Mouse (Mus musculus): ENCODE results near the gene D10Jhu81e. TPM values are rescaled to one million over a fixed set of nuclear protein-coding genes. Genes with fewer than 3 reads are reported as not detected.

D10Jhu81e gene
- polyA plus RNA-seq, 1 experiment from 2014 or later: 48.3 TPM

DNA sequence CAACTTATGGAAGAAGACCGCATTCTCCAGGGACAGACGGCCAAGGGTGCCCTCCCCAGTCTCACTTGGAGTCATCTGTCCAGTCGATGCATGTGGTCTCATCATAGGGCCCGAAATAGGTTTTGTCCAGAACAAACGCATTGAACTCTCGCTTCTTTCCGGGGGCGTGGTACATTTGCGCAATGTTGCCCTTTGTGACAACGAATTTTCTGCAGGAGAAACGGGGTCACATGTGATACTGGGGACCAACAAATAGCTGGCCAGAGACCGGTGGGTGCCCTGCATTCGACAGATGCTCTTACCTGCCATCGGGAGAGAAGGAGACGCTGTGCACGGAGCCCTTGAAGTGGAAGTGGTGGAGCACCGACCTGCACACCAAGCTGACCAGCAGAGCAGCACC is 12.7 kb upstream of the D10Jhu81e start:
- no peak overlapping the region for H3K27ac ChIP-seq (replicated peaks)
- no peak for ATAC-seq (ENCODE audit: extremely low read depth, insufficient number of reproducible peaks, low FRiP score, low TSS enrichment)
- no peaks in the 10 kb centered on the region for H3K9me3 ChIP-seq
- H3K9ac ChIP-seq: no peak overlapping the region
- H3K36me3 ChIP-seq: peaks cover 65% of the 10 kb centered on the region
- WGBS: 86% methylated on average over 17 of the region's 17 CpGs
- no peak overlapping the region for H3K4me2 ChIP-seq
- H3K4me1 ChIP-seq: peaks cover 13% of the 10 kb centered on the region
- no peak overlapping the region for H3K4me3 ChIP-seq
- H3K27me3 ChIP-seq (replicated peaks): no peaks in the 10 kb centered on the region

- H3K27me3 ChIP-seq (replicated peaks): no peaks in the 10 kb centered on the region
- WGBS: 87% methylated on average over 5 of the region's 5 CpGs
- H3K9me3 ChIP-seq: no peaks in the 10 kb centered on the region
- no peak overlapping the region for H3K4me3 ChIP-seq
- H3K9ac ChIP-seq: no peak overlapping the region
- peaks cover 90% of the 10 kb centered on the region for H3K36me3 ChIP-seq
- peaks cover 7% of the 10 kb centered on the region for H3K4me1 ChIP-seq
- no peak overlapping the region for H3K4me2 ChIP-seq
- no peak overlapping the region for H3K27ac ChIP-seq (replicated peaks)
- ATAC-seq (ENCODE audit: extremely low read depth, insufficient number of reproducible peaks, low FRiP score, low TSS enrichment): no peak
These were observed 4.9 kb upstream of the D10Jhu81e start for GRCm38 (mm10) chr10:78174474-78174873.

DNA sequence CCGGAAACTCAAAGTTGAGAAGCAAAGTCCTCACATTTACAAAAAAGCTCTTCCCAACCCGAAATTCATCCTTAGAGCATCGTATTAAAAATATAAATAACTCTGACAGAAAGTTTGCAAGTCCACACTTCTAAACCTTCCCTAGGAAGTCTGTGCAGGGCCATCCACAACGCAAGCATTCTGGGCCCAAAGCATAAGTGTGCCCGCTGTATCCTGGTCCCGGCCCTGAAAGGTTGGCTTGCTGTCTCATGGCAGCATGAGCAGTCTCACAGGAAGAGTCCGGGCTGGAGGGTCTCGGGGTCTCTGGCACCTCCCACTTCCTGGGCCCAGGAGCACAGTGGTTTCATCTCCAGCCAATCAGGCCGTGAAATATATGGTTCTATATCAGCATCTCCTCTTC is 2.0 kb upstream of the D10Jhu81e start:
- Histone ChIP-seq H3K9me3 (no peaks in the 10 kb centered on the region), H3K36me3 (peaks cover 77% of the 10 kb centered on the region), H3K27ac (replicated peaks) (no peak overlapping the region), H3K27me3 (replicated peaks) (no peaks in the 10 kb centered on the region), H3K4me3 (no peak overlapping the region), H3K4me2 (no peak overlapping the region), H3K4me1 (peaks cover 19% of the 10 kb centered on the region), H3K9ac (no peak overlapping the region)
- WGBS: 88% methylated on average over 9 of the region's 9 CpGs
- ATAC-seq (ENCODE audit: extremely low read depth, insufficient number of reproducible peaks, low FRiP score, low TSS enrichment): no peak

DNA sequence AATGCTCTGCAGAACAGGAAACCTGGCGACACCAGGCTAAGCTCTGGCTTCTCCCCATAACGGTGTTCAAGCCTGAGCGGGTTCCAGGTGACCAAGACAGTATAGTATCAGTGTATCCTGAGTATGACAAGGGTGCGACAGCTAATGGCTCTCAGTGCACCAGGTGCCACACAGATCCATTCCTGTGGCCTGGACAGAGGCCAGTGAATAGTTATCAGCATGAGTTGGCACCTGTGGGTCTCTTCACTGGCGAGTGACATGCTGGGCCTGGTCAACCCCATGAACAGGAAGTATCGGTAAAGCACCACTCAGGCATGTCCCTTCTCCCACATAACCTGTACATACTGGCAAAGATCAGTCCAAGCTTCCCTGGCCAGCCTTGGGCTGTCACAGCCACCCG is 1.5 kb upstream of the D10Jhu81e start:
- no peak overlapping the region for H3K4me2 ChIP-seq
- peaks cover 77% of the 10 kb centered on the region for H3K36me3 ChIP-seq
- no peak overlapping the region for H3K9ac ChIP-seq
- H3K27ac ChIP-seq (replicated peaks): no peak overlapping the region
- H3K4me3 ChIP-seq: no peak overlapping the region
- no peaks in the 10 kb centered on the region for H3K27me3 ChIP-seq (replicated peaks)
- peaks cover 19% of the 10 kb centered on the region for H3K4me1 ChIP-seq
- H3K9me3 ChIP-seq: no peaks in the 10 kb centered on the region
- ATAC-seq (ENCODE audit: extremely low read depth, insufficient number of reproducible peaks, low FRiP score, low TSS enrichment): no peak
- WGBS: 87% methylated on average over 7 of the region's 7 CpGs

GRCm38 (mm10) chr10:78170445-78170844 is 863 bp upstream of the D10Jhu81e start:
- peak overlapping the region; percentile 68 for H3K27ac ChIP-seq (replicated peaks)
- H3K4me3 ChIP-seq: peak overlapping the region; percentile 92
- no peaks in the 10 kb centered on the region for H3K27me3 ChIP-seq (replicated peaks)
- peaks cover 77% of the 10 kb centered on the region for H3K36me3 ChIP-seq
- WGBS: 60% methylated on average over 2 of the region's 2 CpGs
- peaks cover 19% of the 10 kb centered on the region for H3K4me1 ChIP-seq
- H3K9ac ChIP-seq: peak overlapping the region; percentile 72
- H3K9me3 ChIP-seq: no peaks in the 10 kb centered on the region
- peak overlapping the region; percentile 94 for H3K4me2 ChIP-seq
- ATAC-seq (ENCODE audit: extremely low read depth, insufficient number of reproducible peaks, low FRiP score, low TSS enrichment): no peak

DNA sequence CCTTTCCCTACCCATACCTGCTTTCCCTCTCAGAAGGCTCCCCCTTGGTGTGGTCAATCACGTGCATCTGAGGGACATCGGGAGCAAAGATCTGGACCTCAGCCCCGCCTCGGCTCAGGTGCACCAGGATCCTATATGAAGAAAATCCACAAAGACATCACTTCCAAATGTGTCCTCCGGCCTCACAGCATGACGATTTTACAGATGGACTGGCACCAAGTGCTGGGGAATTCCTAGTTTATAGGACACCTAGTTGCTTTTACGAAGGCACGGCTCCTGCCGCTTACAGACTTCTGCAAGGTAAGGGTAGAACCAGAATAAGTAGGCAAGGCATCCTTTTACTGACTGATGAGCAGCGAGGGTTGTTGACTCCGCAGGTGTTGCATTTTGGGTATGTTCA is 790 bp downstream of the D10Jhu81e start:
- 82% methylated on average over 11 of the region's 11 CpGs for WGBS
- H3K27me3 ChIP-seq (replicated peaks): no peaks in the 10 kb centered on the region
- no peaks in the 10 kb centered on the region for H3K9me3 ChIP-seq
- peak overlapping the region; percentile 81; the same call in 1 of the 2 replicates for H3K27ac ChIP-seq (replicated peaks)
- H3K9ac ChIP-seq: peak overlapping the region; percentile 96
- peak overlapping the region; percentile 92 for H3K4me3 ChIP-seq
- H3K4me2 ChIP-seq: peak overlapping the region; percentile 94
- no peak for ATAC-seq (ENCODE audit: extremely low read depth, insufficient number of reproducible peaks, low FRiP score, low TSS enrichment)
- H3K36me3 ChIP-seq: peaks cover 75% of the 10 kb centered on the region
- peaks cover 19% of the 10 kb centered on the region for H3K4me1 ChIP-seq

GRCm38 (mm10) chr10:78167775-78168174 is 1.8 kb downstream of the D10Jhu81e start:
- H3K9ac ChIP-seq: no peak overlapping the region
- no peak overlapping the region for H3K4me3 ChIP-seq
- H3K27me3 ChIP-seq (replicated peaks): no peaks in the 10 kb centered on the region
- peaks cover 75% of the 10 kb centered on the region for H3K36me3 ChIP-seq
- no peak overlapping the region for H3K4me2 ChIP-seq
- no peak overlapping the region for H3K27ac ChIP-seq (replicated peaks)
- H3K4me1 ChIP-seq: peaks cover 19% of the 10 kb centered on the region
- ATAC-seq (ENCODE audit: extremely low read depth, insufficient number of reproducible peaks, low FRiP score, low TSS enrichment): no peak
- no peaks in the 10 kb centered on the region for H3K9me3 ChIP-seq

DNA sequence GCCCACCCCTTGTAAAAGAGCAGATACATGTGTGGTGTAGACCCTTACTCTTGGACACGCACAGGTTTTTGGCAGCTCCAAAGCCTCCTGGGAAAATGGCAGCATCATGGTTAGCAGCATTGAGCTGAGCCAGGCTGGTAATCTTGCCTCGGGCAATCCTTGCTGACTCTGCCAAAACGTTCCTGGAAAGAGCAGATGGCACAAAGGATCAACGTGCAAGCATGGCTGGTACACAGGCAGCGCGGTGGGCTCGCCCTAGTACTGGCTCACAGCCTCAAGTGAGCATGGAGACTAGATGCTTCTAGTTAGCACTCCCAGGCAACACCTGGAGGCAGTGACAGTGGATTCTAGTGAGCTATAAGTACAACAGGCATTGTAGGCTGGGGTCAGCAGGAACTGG is 2.2 kb downstream of the D10Jhu81e start:
- Histone ChIP-seq H3K27ac (replicated peaks) (no peak overlapping the region), H3K36me3 (peaks cover 75% of the 10 kb centered on the region)
- WGBS: 93% methylated on average over 7 of the region's 7 CpGs

DNA sequence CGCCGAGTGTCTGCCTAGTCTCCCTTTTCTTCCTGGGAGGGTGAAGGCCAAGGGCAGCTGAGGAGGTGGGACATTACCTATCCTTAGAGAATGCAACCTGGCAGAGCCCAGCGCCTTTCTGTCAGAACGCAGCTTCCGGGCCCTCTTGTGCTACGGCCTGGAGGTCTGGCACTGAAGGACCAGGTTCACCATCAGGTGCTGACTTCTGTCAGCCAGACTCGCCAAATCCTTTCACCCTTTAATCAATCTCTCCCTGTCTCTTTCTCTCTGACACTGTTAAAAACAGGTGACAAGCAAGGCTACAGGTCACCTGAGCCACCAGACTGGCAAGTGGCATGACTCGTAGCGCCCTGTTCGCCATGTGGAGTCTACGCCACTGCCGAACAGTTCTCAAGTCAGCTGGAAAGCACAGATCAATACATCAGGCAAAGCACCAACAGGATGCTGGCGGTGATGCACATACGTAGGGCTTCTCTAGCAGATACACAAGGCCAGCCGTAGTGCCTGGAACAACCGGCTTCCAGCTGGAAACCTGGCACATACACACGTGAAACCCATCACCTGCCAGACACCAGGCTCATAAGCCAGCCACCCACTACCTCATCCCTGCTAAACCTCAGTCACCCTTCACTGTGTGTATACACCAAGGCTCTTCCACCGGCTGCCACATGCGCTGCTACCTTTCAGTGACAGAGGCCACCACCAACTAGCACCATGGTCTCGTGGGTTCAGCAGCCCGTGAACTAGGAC is 4.2 kb downstream of the D10Jhu81e start:
- no peaks in the 10 kb centered on the region for H3K9me3 ChIP-seq
- no peak overlapping the region for H3K9ac ChIP-seq
- no peak for ATAC-seq (ENCODE audit: extremely low read depth, insufficient number of reproducible peaks, low FRiP score, low TSS enrichment)
- H3K4me3 ChIP-seq: no peak overlapping the region
- H3K4me1 ChIP-seq: peaks cover 18% of the 10 kb centered on the region
- WGBS: 90% methylated on average over 21 of the region's 21 CpGs
- H3K27ac ChIP-seq (replicated peaks): no peak overlapping the region
- H3K4me2 ChIP-seq: no peak overlapping the region
- H3K36me3 ChIP-seq: peaks cover 72% of the 10 kb centered on the region
- H3K27me3 ChIP-seq (replicated peaks): no peaks in the 10 kb centered on the region

More for the DNA sequence above, 2.2 kb downstream of the D10Jhu81e start:
- Histone ChIP-seq H3K9me3 (no peaks in the 10 kb centered on the region), H3K4me3 (no peak overlapping the region), H3K4me1 (peaks cover 19% of the 10 kb centered on the region), H3K4me2 (no peak overlapping the region), H3K9ac (no peak overlapping the region), H3K27me3 (replicated peaks) (no peaks in the 10 kb centered on the region)
- no peak for ATAC-seq (ENCODE audit: extremely low read depth, insufficient number of reproducible peaks, low FRiP score, low TSS enrichment)

- H3K9me3 ChIP-seq: no peaks in the 10 kb centered on the region
- H3K27me3 ChIP-seq (replicated peaks): no peaks in the 10 kb centered on the region
- peaks cover 73% of the 10 kb centered on the region for H3K36me3 ChIP-seq
- ATAC-seq (ENCODE audit: extremely low read depth, insufficient number of reproducible peaks, low FRiP score, low TSS enrichment): no peak
- no peak overlapping the region for H3K27ac ChIP-seq (replicated peaks)
- peaks cover 13% of the 10 kb centered on the region for H3K4me1 ChIP-seq
- no peak overlapping the region for H3K9ac ChIP-seq
- 88% methylated on average over 12 of the region's 12 CpGs for WGBS
- H3K4me3 ChIP-seq: no peak overlapping the region
- no peak overlapping the region for H3K4me2 ChIP-seq
These were observed 4.8 kb downstream of the D10Jhu81e start for GRCm38 (mm10) chr10:78164786-78165185.

DNA sequence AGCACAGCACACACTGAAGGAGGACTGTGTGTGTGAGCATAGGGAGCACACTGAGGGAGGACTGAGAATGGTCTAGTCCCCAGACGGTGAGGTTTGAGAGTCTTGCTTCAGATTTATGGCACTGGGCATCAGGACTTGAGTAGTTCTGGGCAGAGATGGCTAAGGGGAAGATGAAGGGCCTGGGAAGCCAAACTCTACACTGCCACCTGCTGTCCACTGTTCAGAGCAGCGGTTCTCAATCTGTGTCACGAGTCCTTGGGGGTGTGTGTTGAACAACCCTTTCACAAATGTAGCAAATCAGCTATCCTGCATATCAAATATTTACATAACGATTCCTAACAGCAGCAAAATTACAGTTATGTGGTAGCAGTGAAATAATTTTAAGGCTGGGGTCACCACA is 5.7 kb downstream of the D10Jhu81e start:
- Histone ChIP-seq H3K4me2 (no peak overlapping the region), H3K4me1 (peaks cover 18% of the 10 kb centered on the region), H3K27me3 (replicated peaks) (no peaks in the 10 kb centered on the region), H3K9me3 (no peaks in the 10 kb centered on the region), H3K36me3 (peaks cover 73% of the 10 kb centered on the region), H3K27ac (replicated peaks) (no peak overlapping the region), H3K4me3 (no peak overlapping the region), H3K9ac (no peak overlapping the region)
- 28% methylated on average over 4 of the region's 4 CpGs for WGBS
- no peak for ATAC-seq (ENCODE audit: extremely low read depth, insufficient number of reproducible peaks, low FRiP score, low TSS enrichment)

DNA sequence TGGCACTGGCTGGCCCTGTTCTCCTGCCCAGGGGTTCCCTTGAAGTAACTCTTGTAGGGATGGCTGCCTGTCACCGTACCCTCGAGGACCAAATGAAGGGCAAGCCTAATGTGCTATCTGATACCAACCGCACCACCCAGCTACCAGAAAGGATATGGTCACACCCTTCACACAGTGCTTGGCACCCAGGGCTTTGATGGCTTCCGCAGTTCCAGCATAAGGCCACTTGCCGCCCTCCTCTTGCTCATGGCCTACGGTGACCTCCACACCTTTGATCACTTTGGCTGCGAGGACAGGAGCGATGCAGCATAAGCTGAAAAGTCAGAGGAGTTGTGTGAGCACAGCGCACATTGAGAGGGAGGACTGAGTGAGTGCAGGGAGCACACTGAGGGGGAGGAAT is 6.3 kb downstream of the D10Jhu81e start:
- Histone ChIP-seq H3K9me3 (no peaks in the 10 kb centered on the region), H3K4me2 (no peak overlapping the region), H3K27me3 (replicated peaks) (no peaks in the 10 kb centered on the region), H3K4me1 (peaks cover 11% of the 10 kb centered on the region), H3K27ac (replicated peaks) (no peak overlapping the region), H3K36me3 (peaks cover 73% of the 10 kb centered on the region), H3K9ac (no peak overlapping the region), H3K4me3 (no peak overlapping the region)
- WGBS: 91% methylated on average over 9 of the region's 9 CpGs
- ATAC-seq (ENCODE audit: extremely low read depth, insufficient number of reproducible peaks, low FRiP score, low TSS enrichment): no peak; the same call in 1 of the 2 replicates

All from heart, embryonic 13.5 days (tissue).